Mouse (Mus musculus) thymus, adult 18-20 months (tissue): ENCODE results near the gene Eef1akmt2.
A peak's percentile ranks its signal among the peaks of the same experiment; 100 is the strongest.

ENCODE experiments used
- DNase-seq, 2 experiments: peaks; one replicate each; pipeline ENCODE4 v3.0.0; 2022; ENCODE audit warnings: mixed read lengths in 2 of 2

Eef1akmt2 gene

DNA sequence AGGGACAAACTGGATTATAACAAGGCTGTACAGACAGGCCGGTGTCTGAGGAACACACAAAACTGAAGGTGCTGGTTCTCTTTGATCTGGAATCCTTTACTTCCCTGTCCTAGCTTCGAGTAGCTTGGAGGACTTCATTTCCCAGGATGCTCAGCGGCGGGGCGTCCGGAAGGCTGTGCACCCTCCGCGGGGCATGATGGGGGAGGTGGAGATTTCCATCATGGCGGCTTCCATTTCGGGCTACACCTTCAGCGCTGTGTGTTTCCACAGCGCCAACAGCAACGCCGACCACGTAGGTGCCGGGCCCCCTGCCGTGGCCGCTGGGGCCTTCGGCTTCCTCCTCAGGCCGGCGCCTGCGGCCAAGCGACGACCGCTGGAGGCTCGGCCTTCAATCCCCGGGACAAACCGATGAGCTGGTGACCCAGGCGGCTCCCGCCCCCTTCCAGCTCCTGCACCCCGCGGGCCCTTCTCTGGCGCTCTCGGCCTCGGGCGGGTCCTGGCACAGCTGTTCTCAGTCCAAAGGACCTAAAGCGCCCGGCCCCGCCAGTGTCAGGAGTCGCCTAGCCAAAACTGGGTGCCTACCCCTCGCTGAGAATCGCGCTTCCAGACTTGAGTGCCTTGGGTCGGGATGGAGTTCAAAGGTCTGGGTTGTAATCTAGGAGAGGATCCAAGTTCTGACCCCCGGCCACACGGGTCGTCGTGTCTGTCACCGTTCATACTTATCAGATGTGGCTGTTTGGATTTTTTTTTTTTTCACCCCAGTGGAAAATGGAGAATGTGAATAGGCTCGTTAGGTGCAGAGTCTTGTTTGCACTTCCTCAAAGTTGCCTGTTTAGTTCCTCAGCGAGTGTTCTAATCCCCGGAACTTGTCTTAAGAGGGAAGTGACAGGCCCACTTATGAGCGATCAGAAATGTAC lies 6.8 kb upstream of the Eef1akmt2 start, which contains the start of gene Abraxas2:
Abraxas2 (plus strand) TSS at position 184 of the 917 bp plus-strand sequence.
- DNase-seq, result peak; percentile 85 to 89

DNA sequence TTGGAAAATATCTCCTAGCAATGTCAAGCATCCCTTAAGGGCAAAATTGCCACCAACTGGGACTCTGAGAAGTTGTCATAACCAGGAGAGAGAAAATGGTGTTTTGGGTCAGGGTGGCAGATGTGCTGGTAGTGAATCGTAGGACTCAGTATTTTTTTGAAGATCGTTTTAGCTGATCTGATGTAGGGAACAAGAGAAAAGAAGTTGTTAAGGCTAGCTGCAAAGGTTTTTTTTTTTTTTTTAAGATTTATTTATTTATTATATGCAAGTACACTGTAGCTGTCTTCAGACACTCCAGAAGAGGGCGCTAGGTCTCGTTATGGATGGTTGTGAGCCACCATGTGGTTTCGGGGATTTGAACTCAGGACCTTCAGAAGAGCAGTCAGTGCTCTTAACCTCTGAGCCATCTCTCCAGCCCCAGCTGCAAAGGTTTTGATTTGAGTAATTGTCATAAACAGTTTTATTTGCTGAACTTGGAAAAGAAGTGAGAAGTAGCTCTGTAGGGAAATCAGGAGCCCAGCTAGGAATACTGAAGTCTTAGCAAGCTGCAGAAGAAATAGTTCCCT lies 5.7 kb upstream of the Eef1akmt2 start:
- no peak for DNase-seq

DNA sequence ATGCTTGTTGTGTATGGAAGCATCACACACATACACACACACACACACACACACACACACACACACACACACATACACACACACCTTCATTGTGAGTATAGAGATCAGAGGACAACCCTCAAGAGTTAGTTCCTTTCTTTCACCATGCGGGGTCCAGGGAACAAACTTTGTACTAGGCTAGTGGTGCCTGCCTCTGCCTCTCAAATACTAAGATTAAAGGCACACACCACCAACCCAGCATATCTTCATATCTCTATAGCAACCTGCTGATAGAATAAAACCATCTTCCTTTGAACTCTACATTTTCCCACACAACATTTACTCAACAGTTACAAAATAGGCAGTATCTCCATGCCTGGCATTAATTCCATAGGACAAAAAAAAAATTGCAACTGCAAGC lies 3.6 kb upstream of the Eef1akmt2 start:
- no peak for DNase-seq

DNA sequence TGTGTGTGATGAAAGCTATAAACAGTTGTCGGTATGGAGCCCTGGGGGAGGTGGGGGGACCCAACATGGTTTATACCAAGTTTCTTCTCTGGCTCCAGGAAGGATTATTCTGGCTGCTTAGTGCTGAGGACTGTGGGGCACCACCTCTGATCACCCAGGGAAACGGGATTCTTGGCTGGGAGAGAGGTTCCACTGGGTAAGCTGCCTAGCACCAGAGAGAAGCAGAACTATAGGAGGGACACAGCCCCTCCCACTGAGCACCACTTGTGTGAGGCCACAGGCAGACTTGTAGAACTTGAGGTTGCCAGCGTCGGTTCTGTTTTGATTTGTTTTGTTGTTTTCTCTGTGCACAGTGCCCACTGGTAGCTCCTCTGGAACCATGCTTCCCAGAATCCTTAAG lies 1.5 kb upstream of the Eef1akmt2 start:
- DNase-seq, result no peak

DNA sequence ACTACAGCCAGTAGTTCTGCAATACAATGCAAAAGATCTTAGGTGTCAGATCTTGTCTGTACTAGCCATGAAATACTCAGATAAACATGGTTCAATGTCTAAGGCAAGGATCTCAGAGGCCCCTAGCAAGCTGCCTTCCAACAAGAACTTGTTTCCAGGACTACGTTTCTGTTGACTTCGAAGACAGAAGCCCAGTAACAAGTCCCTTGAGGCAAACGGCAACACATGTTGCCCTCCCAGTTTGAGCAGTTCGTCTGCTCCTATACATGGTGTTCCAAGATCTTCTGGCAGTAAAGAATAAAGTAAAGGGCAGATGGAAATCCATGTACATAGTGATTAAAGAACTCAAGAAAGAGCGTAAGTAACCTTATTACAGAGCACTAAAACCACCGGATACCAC lies 888 bp upstream of the Eef1akmt2 start:
- no peak for DNase-seq

DNA sequence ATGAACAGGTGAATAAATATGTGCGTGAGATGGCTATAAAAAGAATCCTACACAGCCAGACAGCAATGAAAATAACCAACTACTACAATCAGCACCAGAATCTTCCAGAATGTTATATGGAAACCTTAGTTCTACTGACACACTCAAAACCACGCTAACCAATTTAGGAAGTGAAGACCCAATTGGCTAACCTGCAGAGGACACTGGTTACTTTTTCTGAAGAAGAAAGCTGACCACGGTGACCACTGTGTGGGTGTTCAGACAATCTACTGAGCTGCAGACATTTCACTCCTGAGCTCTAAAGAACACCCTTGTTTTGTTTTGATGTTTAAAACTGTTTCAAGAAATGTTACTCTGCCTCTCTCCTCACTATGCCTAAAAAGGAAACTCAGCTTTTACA lies 9.3 kb downstream of the Eef1akmt2 start:
- DNase-seq, result no peak

DNA sequence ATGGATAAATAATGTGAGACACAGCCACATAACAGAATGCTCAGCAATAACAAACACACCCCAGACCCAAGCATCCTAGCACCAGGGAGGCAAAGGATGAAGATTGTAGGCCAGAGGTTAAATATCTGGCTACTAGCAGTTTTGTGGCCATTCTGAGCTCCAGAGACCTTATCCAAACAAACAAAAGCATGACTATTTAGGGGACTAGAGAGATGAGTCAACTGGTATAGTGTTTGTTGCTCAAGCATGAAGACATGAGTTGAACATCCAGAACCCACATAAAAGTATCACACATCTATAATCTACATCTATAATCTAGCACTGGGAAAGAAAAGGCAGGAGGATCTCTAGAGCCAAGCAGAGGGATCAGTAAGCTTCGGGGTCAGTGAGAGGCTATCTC lies 10.0 kb downstream of the Eef1akmt2 start:
- no peak for DNase-seq

DNA sequence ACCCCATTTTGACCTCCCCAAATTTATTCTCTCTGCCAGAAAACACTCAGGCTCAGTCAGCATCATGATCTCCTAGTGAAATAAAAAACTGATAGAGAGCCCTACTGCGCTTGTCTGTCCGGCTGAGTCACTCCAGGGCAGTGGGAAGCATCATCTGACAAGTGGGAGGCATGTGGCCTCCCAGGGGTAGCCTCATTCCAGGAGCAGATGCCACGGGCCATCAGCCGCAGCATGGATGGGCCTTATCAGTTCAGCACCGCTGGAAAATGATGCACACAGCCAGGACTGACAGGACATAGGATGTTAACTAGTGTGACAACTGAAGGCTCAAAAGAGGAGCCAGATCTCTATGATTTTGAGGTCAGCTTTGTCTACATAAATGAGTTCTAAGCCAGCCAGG lies 11.2 kb downstream of the Eef1akmt2 start:
- DNase-seq, result no peak

DNA sequence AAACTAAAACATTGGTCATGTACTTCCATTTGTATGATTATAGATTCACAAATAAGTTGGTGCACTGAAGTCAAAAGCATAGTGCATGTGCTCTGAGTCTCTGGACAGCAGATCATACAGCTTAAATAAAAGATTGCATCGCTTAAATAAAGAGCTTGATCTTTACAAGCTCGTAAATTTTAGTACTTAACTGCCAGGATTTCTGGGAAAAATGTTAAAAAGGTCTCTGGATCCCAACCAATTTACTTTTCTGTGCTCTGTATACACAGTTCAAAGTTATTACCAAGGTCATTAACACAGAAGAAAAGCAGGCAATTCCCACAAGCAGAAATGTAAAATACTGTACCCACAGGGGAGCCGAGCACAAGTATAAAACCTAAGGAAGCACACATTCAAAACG lies 21.5 kb downstream of the Eef1akmt2 start:
- DNase-seq, result no peak

DNA sequence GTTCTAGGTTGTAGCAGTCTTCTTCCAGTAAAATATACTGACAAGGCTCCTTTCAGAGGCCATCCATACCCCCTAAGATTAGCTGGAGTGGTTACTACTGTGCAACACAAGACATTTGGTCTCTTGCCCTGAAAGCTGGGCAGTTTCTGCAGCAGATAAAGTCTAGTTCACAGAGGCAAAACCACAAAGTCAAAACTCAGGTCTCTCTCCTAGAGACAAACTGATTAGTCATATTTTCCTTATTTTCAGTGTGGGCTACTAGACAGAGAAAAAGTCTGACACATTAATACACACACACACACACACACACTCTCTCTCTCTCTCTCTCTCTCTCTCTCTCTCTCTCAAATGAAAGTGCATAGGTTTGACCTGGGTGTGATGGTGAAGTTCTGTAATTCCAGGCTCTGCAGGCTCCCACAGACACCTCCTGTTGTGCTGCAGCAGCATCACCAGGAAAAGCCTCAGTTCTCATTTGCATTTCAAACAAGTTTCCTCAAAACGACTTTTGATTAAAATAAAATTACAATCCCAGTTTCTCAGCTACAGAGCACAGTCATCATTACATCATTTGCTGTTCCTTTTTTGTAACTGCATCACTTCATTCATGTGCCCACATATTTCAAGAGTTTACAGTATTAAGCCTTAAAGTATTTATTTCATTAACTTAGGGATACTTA lies 28.0 kb downstream of the Eef1akmt2 start:
- no peak for DNase-seq

DNA sequence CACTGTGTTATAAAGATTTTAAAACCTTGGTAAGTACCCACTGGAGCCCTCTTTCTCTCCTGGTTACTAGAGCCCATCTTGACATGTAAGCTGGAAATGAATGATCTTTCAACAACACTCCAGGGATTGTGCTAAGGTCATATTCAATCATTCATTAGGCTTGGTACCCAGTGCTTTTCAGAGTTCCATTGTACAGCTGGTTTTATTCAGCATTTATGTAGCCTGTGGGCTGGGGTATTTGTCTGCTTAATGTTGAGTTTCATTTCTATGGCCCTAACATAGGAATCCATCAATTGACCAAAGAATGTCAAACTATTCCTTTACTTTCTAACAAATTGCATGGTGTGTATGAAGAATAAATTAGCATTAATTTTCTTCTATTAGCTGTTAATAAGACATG lies 28.6 kb downstream of the Eef1akmt2 start:
- no peak for DNase-seq

DNA sequence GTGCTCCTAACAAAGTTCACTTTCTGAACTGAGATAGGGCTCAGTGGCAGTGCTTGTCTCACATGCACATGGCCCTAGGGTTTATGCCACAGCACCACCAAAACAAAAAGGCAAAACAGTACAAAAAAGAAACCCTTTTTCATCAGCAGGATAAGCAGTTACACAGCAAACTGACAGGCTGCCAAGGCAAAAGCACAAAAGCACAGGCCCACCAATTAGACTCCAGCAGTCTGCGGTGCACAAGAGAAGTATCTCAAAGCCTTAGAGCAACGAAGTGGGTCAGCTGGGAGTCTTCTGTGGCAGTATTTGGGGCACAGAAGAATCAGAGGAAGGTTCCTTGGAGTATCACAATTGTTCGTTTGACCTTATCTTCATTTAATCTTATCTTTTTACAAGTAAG lies 31.8 kb downstream of the Eef1akmt2 start:
- no peak for DNase-seq

DNA sequence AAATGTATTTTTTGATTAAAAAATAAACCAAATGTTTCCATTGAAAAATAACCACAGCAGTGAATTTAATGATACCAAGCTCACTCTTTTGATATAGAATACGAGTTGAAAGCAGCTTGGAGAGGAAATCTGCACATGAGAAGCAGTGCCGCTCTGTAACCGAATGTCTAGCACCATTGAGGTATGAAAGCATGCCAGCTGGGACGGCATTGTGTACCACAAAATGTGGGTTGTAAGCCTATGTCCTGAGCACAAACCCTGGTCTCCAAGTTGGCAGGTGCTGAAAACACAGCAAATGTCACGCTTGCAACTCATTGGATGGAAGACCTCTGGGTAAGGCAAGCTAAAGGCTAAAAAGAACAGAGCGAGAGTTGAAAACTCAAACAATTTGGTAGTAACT lies 35.4 kb downstream of the Eef1akmt2 start:
- DNase-seq, result no peak

DNA sequence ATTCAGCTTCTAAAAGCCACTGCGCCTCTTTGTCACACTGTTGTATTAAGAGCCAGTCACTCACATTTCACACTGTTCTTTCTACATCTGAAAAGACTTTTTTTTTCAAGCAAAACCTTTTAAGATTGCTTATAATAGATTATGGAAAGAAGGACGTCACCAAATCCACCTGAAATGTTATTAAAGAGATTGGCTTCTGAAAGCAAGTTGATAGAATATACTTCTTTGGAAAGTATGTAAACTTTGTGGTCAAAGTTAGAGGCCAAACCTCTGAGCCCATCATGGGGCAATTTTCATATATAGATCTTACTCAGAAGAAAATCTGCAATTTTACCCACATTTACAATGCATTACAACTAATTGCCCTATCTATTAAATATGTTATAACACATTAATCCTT lies 35.9 kb downstream of the Eef1akmt2 start:
- DNase-seq, result no peak

DNA sequence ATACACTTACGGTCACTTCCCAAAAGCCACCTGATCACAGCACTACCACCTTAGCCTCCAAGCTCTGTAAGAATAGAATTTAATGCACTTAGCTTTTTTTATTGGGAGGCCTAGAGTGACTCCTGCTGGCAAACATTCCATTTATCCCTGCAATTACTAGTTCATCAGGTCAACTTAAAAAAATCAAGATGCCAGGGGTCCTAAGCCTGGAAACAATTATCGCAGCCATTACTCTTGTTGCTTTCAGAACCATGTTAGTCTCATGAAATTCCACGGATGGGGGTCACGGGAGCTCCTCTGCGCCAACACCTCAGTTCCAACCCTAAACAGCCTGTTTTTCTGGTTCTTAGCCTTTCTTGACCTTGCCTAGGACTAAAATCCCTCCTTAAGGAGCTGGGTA lies 37.4 kb downstream of the Eef1akmt2 start:
- DNase-seq, result no peak

DNA sequence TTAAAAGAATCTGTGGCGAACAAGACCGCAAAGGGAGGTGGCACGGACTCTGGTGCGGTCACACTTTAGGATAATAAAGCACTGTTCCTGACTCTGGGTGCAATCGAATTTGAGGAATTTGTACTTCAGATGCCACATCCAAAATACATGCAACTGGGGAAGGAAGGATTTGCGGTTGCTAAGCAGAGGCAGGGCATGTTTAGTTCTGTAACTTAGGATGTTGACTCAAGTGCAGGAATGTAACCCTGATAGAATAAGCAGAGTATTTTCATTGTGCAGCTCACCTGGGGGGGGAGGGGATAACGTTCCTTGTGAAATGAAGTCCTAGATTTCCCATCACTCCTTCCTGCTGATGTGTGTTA lies 38.4 kb downstream of the Eef1akmt2 start:
- no peak for DNase-seq

DNA sequence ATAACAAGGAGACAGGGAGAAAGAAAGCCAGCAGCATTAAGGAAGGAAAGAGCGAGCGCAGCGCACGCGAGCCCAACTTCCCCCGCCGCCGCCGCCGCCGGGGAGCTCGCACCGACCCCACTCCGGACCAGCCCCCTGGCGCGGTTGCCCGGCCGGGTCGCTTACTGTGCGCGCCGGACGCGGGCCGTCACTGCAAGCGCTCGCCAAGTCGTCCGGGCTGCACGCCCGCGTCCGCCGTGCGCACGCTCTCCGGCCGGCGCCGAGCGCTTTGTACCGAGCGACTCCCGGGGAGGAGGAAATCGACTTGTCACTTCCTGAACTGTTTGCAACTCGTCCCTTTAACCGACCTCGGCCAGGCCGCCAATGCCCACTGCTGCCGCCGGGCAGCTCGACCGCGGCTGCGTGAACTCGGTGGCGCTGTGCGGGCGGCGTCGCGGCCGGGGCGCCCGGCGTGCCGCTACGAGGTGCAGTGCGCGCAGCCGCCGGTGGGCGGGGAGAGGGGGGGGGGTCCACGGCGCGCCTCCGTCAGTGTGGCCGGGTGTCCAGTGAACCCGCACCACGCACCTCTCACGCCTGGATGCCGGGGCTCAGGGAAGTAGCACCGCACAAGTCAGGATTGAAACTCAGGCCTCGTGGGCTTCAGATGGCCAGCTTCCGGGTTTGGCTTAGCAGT lies 38.9 kb downstream of the Eef1akmt2 start, which contains the start of gene Fam53b:
Fam53b (minus strand) TSS at position 471 of the 673 bp plus-strand sequence.
- peak; percentile 53 to 54 for DNase-seq

DNA sequence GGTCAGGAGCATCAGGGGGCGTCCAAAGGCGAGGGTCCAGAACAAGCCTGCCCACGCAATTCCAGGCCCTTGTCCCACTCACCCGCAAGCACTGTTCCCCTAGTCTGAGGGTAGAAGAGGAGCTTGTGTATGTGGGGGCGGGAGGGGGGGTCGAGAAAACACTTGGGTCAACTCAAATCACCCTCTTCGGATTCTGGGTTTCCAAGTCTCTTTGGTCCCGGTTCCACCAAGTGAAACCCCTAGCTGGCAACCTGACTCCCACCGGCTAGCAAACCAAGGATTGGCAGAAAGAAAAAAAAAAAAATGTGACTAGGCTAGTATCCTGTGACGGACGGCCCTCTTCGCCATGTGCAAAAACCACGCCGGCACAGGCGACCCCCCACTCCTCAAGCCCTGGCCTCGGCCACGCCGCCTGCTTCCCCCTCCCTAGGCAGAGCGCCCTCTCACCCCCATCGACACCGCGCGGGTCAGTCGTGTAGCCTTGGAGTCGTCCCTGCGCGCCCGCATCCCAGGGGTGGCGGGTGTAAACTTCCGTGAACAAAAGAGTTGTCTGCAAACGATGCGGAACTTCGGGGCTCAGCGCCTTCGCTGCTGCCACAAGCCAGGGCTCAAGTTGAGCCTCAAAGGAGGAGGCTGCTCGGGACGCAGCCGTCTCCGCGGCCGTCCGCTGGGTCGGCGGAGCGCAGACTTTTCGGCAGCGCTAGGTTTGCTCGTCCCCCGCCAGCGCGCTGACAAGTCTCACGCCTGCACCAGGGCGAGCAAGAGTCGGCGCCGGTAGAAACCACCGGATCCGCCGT lies 39.7 kb downstream of the Eef1akmt2 start:
- DNase-seq, result peak; percentile 63 to 66

DNA sequence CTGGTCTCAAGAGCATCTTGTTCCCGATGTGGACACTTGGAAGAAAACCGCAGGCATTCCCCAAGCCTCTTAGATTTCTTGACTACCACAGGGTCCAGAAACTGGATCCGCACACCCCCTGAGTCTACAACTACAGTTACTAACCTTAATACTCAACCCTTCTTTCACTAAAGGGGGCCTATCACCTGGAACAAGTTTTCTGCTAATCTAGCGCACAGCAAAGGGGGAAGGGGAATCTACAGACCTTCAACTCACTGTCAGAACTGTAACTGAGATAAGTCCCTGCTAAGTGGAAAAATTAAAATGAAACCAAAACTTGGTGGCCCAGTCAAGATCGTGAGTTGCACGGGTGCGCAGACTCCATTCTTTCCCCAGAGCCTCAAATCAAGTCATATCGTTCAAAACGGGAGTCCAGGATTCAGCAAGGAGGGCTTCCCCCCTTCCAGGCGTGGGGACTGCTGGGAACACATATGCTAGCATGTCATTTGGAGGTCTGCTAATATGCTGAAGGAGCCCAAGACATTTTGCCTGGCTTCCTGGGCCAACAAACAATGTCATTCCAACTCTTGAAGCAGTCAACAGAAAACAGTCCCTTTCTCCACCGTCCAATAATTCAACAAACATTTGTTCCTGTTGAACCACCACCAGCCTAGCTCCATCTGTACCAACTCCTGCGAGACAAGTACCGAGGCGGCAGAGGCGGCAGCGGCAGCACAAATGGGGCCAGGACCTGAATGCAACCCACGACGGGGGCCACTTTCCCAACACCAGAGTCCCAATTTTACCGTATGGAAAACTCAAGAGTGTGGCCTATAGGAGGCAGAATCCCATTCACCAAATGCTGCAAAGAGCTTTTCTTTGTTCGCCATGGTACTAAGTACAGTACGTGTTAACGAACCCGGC lies 40.5 kb downstream of the Eef1akmt2 start:
- peak in 1 of 2 experiments; percentile 36 for DNase-seq

DNA sequence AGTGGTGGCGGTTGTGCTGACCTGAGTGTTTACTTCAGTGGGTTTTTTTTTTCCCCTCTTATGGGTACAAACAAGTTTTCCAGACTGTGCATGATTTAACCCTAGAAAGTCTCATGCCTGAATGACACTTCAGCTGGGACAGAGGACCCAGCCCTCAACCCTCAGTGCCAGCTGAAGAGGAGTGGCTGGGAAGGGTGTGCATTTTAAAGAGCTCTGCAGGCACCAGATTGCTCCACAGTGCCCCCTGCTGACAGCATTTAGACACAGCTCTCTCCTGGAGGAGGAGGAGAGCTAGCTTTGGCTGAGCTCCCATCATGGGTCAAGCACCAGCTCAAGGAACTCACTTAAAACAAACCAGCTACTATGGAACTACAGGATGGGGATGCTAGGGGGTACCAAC lies 41.6 kb downstream of the Eef1akmt2 start:
- DNase-seq, result peak; percentile 74 to 85

DNA sequence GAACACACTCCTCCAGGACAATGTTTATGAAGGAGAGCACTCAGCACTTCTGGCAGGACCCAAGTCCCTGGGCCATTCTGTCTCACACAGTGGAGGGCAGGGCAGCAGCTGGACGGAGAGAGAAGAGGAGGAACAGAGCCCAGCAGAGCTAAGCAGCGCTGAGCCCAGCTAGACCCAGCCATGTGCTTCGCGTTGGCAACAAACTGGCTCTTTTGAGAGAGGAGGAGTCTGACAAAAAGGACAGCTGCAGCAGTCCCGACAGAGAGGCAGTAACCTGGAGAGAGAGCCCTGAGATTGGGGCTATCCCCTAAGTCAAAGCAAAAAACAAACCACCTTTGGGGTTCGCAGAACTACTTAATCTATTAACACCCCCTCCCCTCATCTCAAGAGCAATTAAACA lies 42.1 kb downstream of the Eef1akmt2 start:
- DNase-seq, result peak in 1 of 2 experiments; percentile 35
